Mouse (Mus musculus): ENCODE results near the gene Sytl4. TPM values are rescaled to one million over a fixed set of nuclear protein-coding genes. Genes with fewer than 3 reads are reported as not detected.
A peak's percentile ranks its signal among the peaks of the same experiment; 100 is the strongest.

Sytl4 gene
- polyA plus RNA-seq, 1 experiment from 2014 or later, result 6.7 TPM

- Histone ChIP-seq H3K27me3 (ENCODE audit: insufficient read depth, low read length) (no peaks in the 10 kb centered on the region), H3K27ac (ENCODE audit: low read depth) (no peak overlapping the region), H3K4me2 (no peak overlapping the region), H3K4me3 (ENCODE audit: low read depth, low read length) (no peak overlapping the region), H3K9ac (no peak overlapping the region), H3K9me3 (ENCODE audit: low read depth, low read length) (no peaks in the 10 kb centered on the region), H3K36me3 (ENCODE audit: insufficient read depth) (no peaks in the 10 kb centered on the region), H3K4me1 (ENCODE audit: insufficient read depth) (no peaks in the 10 kb centered on the region)
- DNase-seq, result peak; percentile 81
- TF ChIP-seq CTCF (IDR thresholded peaks at IDR 0.05; ENCODE audit: low read depth), result peak; percentile 82
- WGBS, result 30% methylated on average over 3 of the region's 3 CpGs
- ATAC-seq (ENCODE audit: insufficient read depth), result peak; percentile 70; the same call in 1 of the 2 replicates
Measured at GRCm38 (mm10) chrX:133947427-133947826, 34.2 kb downstream of the Sytl4 start.

- H3K9ac ChIP-seq, result no peak overlapping the region
- no peaks in the 10 kb centered on the region for H3K9me3 ChIP-seq (ENCODE audit: low read depth, low read length)
- peak; percentile 7 for DNase-seq
- no peak overlapping the region for H3K4me2 ChIP-seq
- no peaks in the 10 kb centered on the region for H3K36me3 ChIP-seq (ENCODE audit: insufficient read depth)
- no peak overlapping the region for H3K4me3 ChIP-seq (ENCODE audit: low read depth, low read length)
- WGBS, result 58% methylated on average over 1 of the region's 1 CpGs
- no peaks in the 10 kb centered on the region for H3K4me1 ChIP-seq (ENCODE audit: insufficient read depth)
- no peak for ATAC-seq (ENCODE audit: insufficient read depth)
- no peak for TF ChIP-seq CTCF (IDR thresholded peaks at IDR 0.05; ENCODE audit: low read depth)
- H3K27ac ChIP-seq (ENCODE audit: low read depth), result no peak overlapping the region
- H3K27me3 ChIP-seq (ENCODE audit: insufficient read depth, low read length), result no peaks in the 10 kb centered on the region
Measured at GRCm38 (mm10) chrX:133939561-133939960, 42.1 kb downstream of the Sytl4 start.

GRCm38 (mm10) chrX:133936605-133937225, 44.9 kb downstream of the Sytl4 start:
- no peak for TF ChIP-seq CTCF (IDR thresholded peaks at IDR 0.05; ENCODE audit: low read depth)
- WGBS, result 72% methylated on average over 4 of the region's 4 CpGs
- no peak overlapping the region for H3K4me3 ChIP-seq (ENCODE audit: low read depth, low read length)
- no peaks in the 10 kb centered on the region for H3K36me3 ChIP-seq (ENCODE audit: insufficient read depth)
- no peaks in the 10 kb centered on the region for H3K4me1 ChIP-seq (ENCODE audit: insufficient read depth)
- no peak for ATAC-seq (ENCODE audit: insufficient read depth)
- no peaks in the 10 kb centered on the region for H3K9me3 ChIP-seq (ENCODE audit: low read depth, low read length)
- H3K4me2 ChIP-seq, result no peak overlapping the region
- H3K9ac ChIP-seq, result no peak overlapping the region
- DNase-seq, result no peak
- no peaks in the 10 kb centered on the region for H3K27me3 ChIP-seq (ENCODE audit: insufficient read depth, low read length)
- no peak overlapping the region for H3K27ac ChIP-seq (ENCODE audit: low read depth)

- ATAC-seq (ENCODE audit: insufficient read depth) (peak; percentile 31; the same call in 1 of the 2 replicates), DNase-seq (peak; percentile 70)
- 58% methylated on average over 12 of the region's 12 CpGs for WGBS
- peak; percentile 64 for TF ChIP-seq CTCF (IDR thresholded peaks at IDR 0.05; ENCODE audit: low read depth)
- no peaks in the 10 kb centered on the region for H3K9me3 ChIP-seq (ENCODE audit: low read depth, low read length)
- no peak overlapping the region for H3K4me3 ChIP-seq (ENCODE audit: low read depth, low read length)
- H3K9ac ChIP-seq, result no peak overlapping the region
- no peak overlapping the region for H3K27ac ChIP-seq (ENCODE audit: low read depth)
- H3K27me3 ChIP-seq (ENCODE audit: insufficient read depth, low read length), result no peaks in the 10 kb centered on the region
- H3K4me1 ChIP-seq (ENCODE audit: insufficient read depth), result no peaks in the 10 kb centered on the region
- H3K4me2 ChIP-seq, result no peak overlapping the region
- H3K36me3 ChIP-seq (ENCODE audit: insufficient read depth), result no peaks in the 10 kb centered on the region
Measured at GRCm38 (mm10) chrX:133931302-133932013, 50.2 kb downstream of the Sytl4 start.

- Histone ChIP-seq H3K4me3 (ENCODE audit: low read depth, low read length) (no peak overlapping the region), H3K4me1 (ENCODE audit: insufficient read depth) (no peaks in the 10 kb centered on the region), H3K9me3 (ENCODE audit: low read depth, low read length) (no peaks in the 10 kb centered on the region), H3K27me3 (ENCODE audit: insufficient read depth, low read length) (no peaks in the 10 kb centered on the region), H3K27ac (ENCODE audit: low read depth) (no peak overlapping the region), H3K36me3 (ENCODE audit: insufficient read depth) (no peaks in the 10 kb centered on the region), H3K4me2 (no peak overlapping the region), H3K9ac (no peak overlapping the region)
- DNase-seq, result no peak
- WGBS, result 62% methylated on average over 5 of the region's 5 CpGs
- TF ChIP-seq CTCF (IDR thresholded peaks at IDR 0.05; ENCODE audit: low read depth), result no peak
- no peak for ATAC-seq (ENCODE audit: insufficient read depth)
Measured at GRCm38 (mm10) chrX:133926760-133927159, 54.9 kb downstream of the Sytl4 start.

GRCm38 (mm10) chrX:133921187-133921586, 60.4 kb downstream of the Sytl4 start:
- no peak for TF ChIP-seq CTCF (IDR thresholded peaks at IDR 0.05; ENCODE audit: low read depth)
- Histone ChIP-seq H3K9ac (no peak overlapping the region), H3K27ac (ENCODE audit: low read depth) (no peak overlapping the region), H3K36me3 (ENCODE audit: insufficient read depth) (no peaks in the 10 kb centered on the region), H3K9me3 (ENCODE audit: low read depth, low read length) (no peaks in the 10 kb centered on the region), H3K4me3 (ENCODE audit: low read depth, low read length) (no peak overlapping the region), H3K4me2 (no peak overlapping the region), H3K27me3 (ENCODE audit: insufficient read depth, low read length) (no peaks in the 10 kb centered on the region), H3K4me1 (ENCODE audit: insufficient read depth) (no peaks in the 10 kb centered on the region)
- WGBS, result 63% methylated on average over 4 of the region's 4 CpGs
- DNase-seq (no peak), ATAC-seq (ENCODE audit: insufficient read depth) (no peak)

GRCm38 (mm10) chrX:133914219-133914618, 67.4 kb downstream of the Sytl4 start:
- 28% methylated on average over 7 of the region's 7 CpGs for WGBS
- Histone ChIP-seq H3K4me1 (ENCODE audit: insufficient read depth) (no peaks in the 10 kb centered on the region), H3K4me3 (ENCODE audit: low read depth, low read length) (no peak overlapping the region), H3K9me3 (ENCODE audit: low read depth, low read length) (no peaks in the 10 kb centered on the region), H3K9ac (no peak overlapping the region), H3K36me3 (ENCODE audit: insufficient read depth) (no peaks in the 10 kb centered on the region), H3K27ac (ENCODE audit: low read depth) (peak overlapping the region; percentile 6; the same call in 1 of the 2 replicates), H3K4me2 (no peak overlapping the region), H3K27me3 (ENCODE audit: insufficient read depth, low read length) (no peaks in the 10 kb centered on the region)
- no peak for TF ChIP-seq CTCF (IDR thresholded peaks at IDR 0.05; ENCODE audit: low read depth)
- ATAC-seq (ENCODE audit: insufficient read depth) (peak; percentile 53; the same call in 1 of the 2 replicates), DNase-seq (peak; percentile 43)
